Mouse (Mus musculus) liver, embryonic 14 days (tissue): ENCODE data around the gene Ncbp3. TPM values are rescaled to one million over a fixed set of nuclear protein-coding genes. Genes with fewer than 3 reads are reported as not detected.

Experiments used
- polyA plus RNA-seq: library from polyadenylated mRNA; depleted of rRNA; stranded (reverse); fragments of >200 nt; gene quantifications from 2 replicates; pipeline ENCODE4 v1.2.3, GENCODE M21; 2012; rRNA removed

The Ncbp3 gene
- 2.7 TPM in 2 replicates for polyA plus RNA-seq

GRCm38 (mm10) chr11:73047542-73047996 is at the start of gene Ncbp3:
Gene Ncbp3 (plus strand): TSS chr11:73047783.

GRCm38 (mm10) chr11:72998771-72999170 is 48.8 kb upstream of the Ncbp3 start, which contains the start of gene P2rx1:
Gene P2rx1 (plus strand): TSS chr11:72999103.

GRCm38 (mm10) chr11:73018471-73019146 is 29.0 kb upstream of the Ncbp3 start, which contains the start of gene Camkk1:
Gene Camkk1 (plus strand): TSS chr11:73019008.

GRCm38 (mm10) chr11:73090283-73090682 is 42.7 kb downstream of the Ncbp3 start, which contains the start of gene Itgae:
Gene Itgae (plus strand): TSS chr11:73090583.

GRCm38 (mm10) chr11:73137591-73138501 is 90.3 kb downstream of the Ncbp3 start, which contains the start of gene Haspin:
Gene Haspin (minus strand): TSS chr11:73138294.

Other genes with a start within 250 kb of the Ncbp3 start
- 6.0 and 7.0 TPM in 2 replicates for gene Atp2a3, start 86.6 kb upstream of the Ncbp3 start, polyA plus RNA-seq
- gene P2rx1, start 48.7 kb upstream of the Ncbp3 start, polyA plus RNA-seq: 4.5 and 5.4 TPM in 2 replicates
- 0.67 and 0.74 TPM in 2 replicates for gene Camkk1, start 28.8 kb upstream of the Ncbp3 start, polyA plus RNA-seq
- gene Itgae, start 42.8 kb downstream of the Ncbp3 start, polyA plus RNA-seq: 0.01 TPM in 2 replicates
- 5.2 and 6.4 TPM in 2 replicates for gene Haspin, start 90.5 kb downstream of the Ncbp3 start, polyA plus RNA-seq
- 0.14 and 0.15 TPM in 2 replicates for gene P2rx5, start 112.6 kb downstream of the Ncbp3 start, polyA plus RNA-seq
- 36.7 and 44.0 TPM in 2 replicates for gene Emc6, start 129.3 kb downstream of the Ncbp3 start, polyA plus RNA-seq
- 9.2 and 11.6 TPM in 2 replicates for gene Tax1bp3, start 129.3 kb downstream of the Ncbp3 start, polyA plus RNA-seq
- 4.0 and 5.7 TPM in 2 replicates for gene Ctns, start 151.3 kb downstream of the Ncbp3 start, polyA plus RNA-seq
- gene Shpk, start 151.7 kb downstream of the Ncbp3 start, polyA plus RNA-seq: 1.5 and 1.8 TPM in 2 replicates
- gene Trpv1, start 186.5 kb downstream of the Ncbp3 start, polyA plus RNA-seq: 0.01 TPM in 1 of 2 replicates, not detected in the other
- gene Trpv3, start 219.6 kb downstream of the Ncbp3 start, polyA plus RNA-seq: 0.01 TPM in 2 replicates